16 mouse cellular contexts compared by ENCODE assay signal in the genomic region with DNA sequence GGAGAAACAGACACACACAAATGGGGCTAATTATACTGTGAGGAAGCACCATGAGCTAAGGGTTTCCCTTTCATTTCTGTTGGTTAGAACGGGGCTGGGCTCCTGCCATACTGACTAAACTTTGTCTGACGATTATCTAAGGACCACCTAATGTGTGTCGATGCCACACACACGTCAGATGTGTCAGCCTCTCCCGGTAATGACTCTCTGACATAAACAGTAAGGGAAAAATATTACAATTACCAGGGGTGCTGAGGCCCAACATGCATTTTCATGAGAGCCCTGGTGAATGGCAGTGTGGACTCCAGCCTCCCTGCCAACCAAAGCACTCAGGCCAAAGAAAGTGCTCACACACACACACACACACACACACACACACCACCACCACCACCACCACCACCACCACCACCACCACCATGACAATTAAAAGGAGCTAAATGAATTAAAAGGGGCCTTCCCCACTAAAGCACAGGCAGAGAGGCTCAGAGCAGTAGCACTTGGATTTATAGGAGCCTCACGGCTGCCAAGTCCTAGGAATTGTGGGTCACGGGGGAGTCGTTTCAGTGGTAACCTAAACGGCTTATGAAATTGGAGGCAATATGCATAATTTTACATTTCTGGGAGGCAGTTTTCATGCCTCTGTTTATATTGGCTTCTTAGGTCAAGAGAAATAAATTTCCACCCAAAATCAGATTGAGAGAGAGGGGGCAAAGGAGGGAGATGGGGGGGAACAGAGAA.
A peak's percentile ranks its signal among the peaks of the same experiment; 100 is the strongest.
DNase-seq lines count a peak whose midpoint lies in the region; ATAC-seq and TF ChIP-seq lines count a peak whose summit lies in the region.
"Had no signal": no experiment of that assay in that cellular context is flagged by ENCODE, and none has a peak within 500 bp of the region (broad histone marks: within the 10 kb centered on the region; RNA-seq: fewer than 3 reads in every experiment).

No protein-coding gene starts in this region.

- H3K36me3 ChIP-seq in midbrain, embryonic 10.5 days, result peaks cover 4% of the 10 kb centered on the region; the same call in 1 of the 2 replicates
- H3K36me3 ChIP-seq in midbrain, postnatal 0 days (ENCODE audit: insufficient read depth, low read length), result no peaks in the 10 kb centered on the region
- H3K36me3 ChIP-seq in midbrain, embryonic 15.5 days (replicated peaks), result no peaks in the 10 kb centered on the region
- no peaks in the 10 kb centered on the region for H3K36me3 ChIP-seq in intestine, embryonic 16.5 days (ENCODE audit: control insufficient read depth, insufficient read depth, low read length)
- H3K36me3 ChIP-seq: forebrain, embryonic 12.5 days; limb, embryonic 15.5 days had no signal

- no peak overlapping the region for H3K9ac ChIP-seq in midbrain, postnatal 0 days (replicated peaks; ENCODE audit: low read length, poor library complexity, severe bottlenecking)
- no peak overlapping the region for H3K9ac ChIP-seq in midbrain, embryonic 15.5 days
- H3K9ac ChIP-seq in intestine, embryonic 16.5 days (ENCODE audit: low read depth, low read length), result no peak overlapping the region
- H3K9ac ChIP-seq: forebrain, embryonic 12.5 days; limb, embryonic 15.5 days had no signal

- H3K27me3 ChIP-seq in midbrain, embryonic 10.5 days (ENCODE audit: low read depth, poor library complexity, severe bottlenecking), result peaks cover 78% of the 10 kb centered on the region
- no peaks in the 10 kb centered on the region for H3K27me3 ChIP-seq in midbrain, postnatal 0 days (ENCODE audit: insufficient read depth, low read length)
- H3K27me3 ChIP-seq in midbrain, embryonic 15.5 days (replicated peaks), result no peaks in the 10 kb centered on the region
- H3K27me3 ChIP-seq in intestine, embryonic 16.5 days (replicated peaks; ENCODE audit: control insufficient read depth, insufficient read depth, low read length), result no peaks in the 10 kb centered on the region
- H3K27me3 ChIP-seq: CH12.LX had no signal

- 53% methylated on average over 9 of the region's 9 CpGs for WGBS in midbrain, embryonic 10.5 days
- 37% methylated on average over 9 of the region's 9 CpGs for WGBS in midbrain, postnatal 0 days
- WGBS in midbrain, embryonic 15.5 days, result 26% methylated on average over 9 of the region's 9 CpGs
- WGBS in intestine, embryonic 16.5 days, result 48% methylated on average over 9 of the region's 9 CpGs

- TF ChIP-seq CTCF in midbrain, postnatal 0 days (IDR thresholded peaks at IDR 0.05), result no peak

- H3K9me3 ChIP-seq in midbrain, embryonic 10.5 days (replicated peaks), result peaks cover 7% of the 10 kb centered on the region; the same call in 1 of the 2 replicates
- no peaks in the 10 kb centered on the region for H3K9me3 ChIP-seq in midbrain, postnatal 0 days (ENCODE audit: low read length)
- no peaks in the 10 kb centered on the region for H3K9me3 ChIP-seq in midbrain, embryonic 15.5 days
- no peaks in the 10 kb centered on the region; the same call in 1 of the 2 replicates for H3K9me3 ChIP-seq in intestine, embryonic 16.5 days (ENCODE audit: control insufficient read depth, low read length)
- H3K9me3 ChIP-seq: forebrain, embryonic 12.5 days; limb, embryonic 15.5 days had no signal

- H3K27ac ChIP-seq in midbrain, embryonic 10.5 days (replicated peaks), result peak overlapping the region; percentile 88
- no peak overlapping the region for H3K27ac ChIP-seq in midbrain, postnatal 0 days (ENCODE audit: low read depth, low read length)
- peak overlapping the region; percentile 70 for H3K27ac ChIP-seq in midbrain, embryonic 15.5 days
- no peak overlapping the region for H3K27ac ChIP-seq in intestine, embryonic 16.5 days (ENCODE audit: low read length)
- H3K27ac ChIP-seq: left cerebral cortex, adult 2 months; limb, embryonic 15.5 days had no signal

- peak; percentile 36 for DNase-seq in embryo, embryonic 11 days
- DNase-seq in embryo, embryonic 10.5 days (ENCODE audit: low spot score), result no peak
- no peak for DNase-seq in midbrain, embryonic 10.5 days (ENCODE audit: low spot score)
- no peak for DNase-seq in midbrain, postnatal 0 days (ENCODE audit: low spot score)
- DNase-seq in right cerebral cortex, postnatal 10 days (ENCODE audit: low spot score in 2 of 2), result no peak
- DNase-seq: cerebellum, adult 9-10 months; lung, adult 2 months; thymus, adult 2 months had no signal

- H3K4me3 ChIP-seq in midbrain, embryonic 10.5 days, result 0 out of 2 replicates have a peak overlapping the region, but pooled peaks have one; percentile 35
- H3K4me3 ChIP-seq in midbrain, postnatal 0 days (ENCODE audit: low read depth, low read length), result no peak overlapping the region
- H3K4me3 ChIP-seq in midbrain, embryonic 15.5 days, result no peak overlapping the region
- H3K4me3 ChIP-seq in intestine, embryonic 16.5 days (ENCODE audit: low read length), result no peak overlapping the region
- H3K4me3 ChIP-seq: forebrain, embryonic 12.5 days; left cerebral cortex, adult 2 months; limb, embryonic 15.5 days had no signal

- no peak overlapping the region for H3K4me2 ChIP-seq in midbrain, postnatal 0 days (ENCODE audit: low read depth, low read length, poor library complexity, severe bottlenecking)
- no peak overlapping the region for H3K4me2 ChIP-seq in midbrain, embryonic 15.5 days
- H3K4me2 ChIP-seq in intestine, embryonic 16.5 days (ENCODE audit: low read depth, low read length), result no peak overlapping the region
- H3K4me2 ChIP-seq: limb, embryonic 15.5 days had no signal

- peaks cover 80% of the 10 kb centered on the region for H3K4me1 ChIP-seq in midbrain, embryonic 10.5 days
- H3K4me1 ChIP-seq in midbrain, postnatal 0 days (ENCODE audit: insufficient read depth, low read length), result peaks cover 15% of the 10 kb centered on the region; the same call in 1 of the 2 replicates
- peaks cover 57% of the 10 kb centered on the region for H3K4me1 ChIP-seq in midbrain, embryonic 15.5 days
- peaks cover 5% of the 10 kb centered on the region; the same call in 1 of the 2 replicates for H3K4me1 ChIP-seq in intestine, embryonic 16.5 days (ENCODE audit: control insufficient read depth, insufficient read depth, low read length)

- no peak for ATAC-seq in midbrain, postnatal 0 days (ENCODE audit: low FRiP score)
- no peak for ATAC-seq in midbrain, embryonic 15.5 days (replicated peaks)
- no peak for ATAC-seq in intestine, embryonic 16.5 days
- ATAC-seq in inflammation-experienced regulatory T-cells, adult 6 months, result no peak
- ATAC-seq: intestine, postnatal 0 days had no signal

Comparison
In these comparisons a context has a peak if more than half of its experiments do, and no peak if none do; other contexts are left out.
1. H3K27ac ChIP-seq: peak in midbrain, embryonic 10.5 days (single experiment) and midbrain, embryonic 15.5 days (single experiment); none in midbrain, postnatal 0 days (single experiment) and intestine, embryonic 16.5 days (single experiment).